Mouse (Mus musculus): ENCODE data around the gene Gsn. TPM values are rescaled to one million over a fixed set of nuclear protein-coding genes. Genes with fewer than 3 reads are reported as not detected.

The Gsn gene
- polyA plus RNA-seq, 1 experiment = 282 TPM

GRCm38 (mm10) chr2:35259338-35260080, 3.3 kb downstream of the Gsn start:
- Histone ChIP-seq H3K36me3 (ENCODE audit: control insufficient read depth, insufficient read depth) (peaks cover 5% of the 10 kb centered on the region), H3K4me2 (ENCODE audit: low read depth) (peak overlapping the region; percentile 79), H3K4me3 (peak overlapping the region; percentile 3), H3K79me2 (ENCODE audit: control insufficient read depth, insufficient read depth) (peaks cover 72% of the 10 kb centered on the region), H3ac (ENCODE audit: control insufficient read depth, insufficient read length) (no peak overlapping the region), H3K27me3 (ENCODE audit: control insufficient read depth, insufficient read depth, insufficient read length) (no peaks in the 10 kb centered on the region)
- TF ChIP-seq MYOG (IDR thresholded peaks at IDR 0.05; ENCODE audit: control insufficient read depth in 1 of 3, insufficient read depth in 1 of 3, insufficient read length in 2 of 3, low read depth in 2 of 3) (peak in 2 of 3 experiments; percentile 83 to 87), TCF12 (IDR thresholded peaks at IDR 0.05; ENCODE audit: insufficient read depth, poor library complexity, severe bottlenecking) (peak; percentile 68), MYOD1 (IDR thresholded peaks at IDR 0.05; ENCODE audit: control insufficient read depth in 1 of 3, insufficient read length in 2 of 3, low read depth in 2 of 3) (peak in 2 of 3 experiments; percentile 87 to 90), TCF3 (IDR thresholded peaks at IDR 0.05; ENCODE audit: insufficient read length, low read depth) (no peak)

- no peak overlapping the region for H3K4me3 ChIP-seq
- H3K4me2 ChIP-seq (ENCODE audit: low read depth) = peak overlapping the region; percentile 79
These were observed 4.1 kb downstream of the Gsn start for GRCm38 (mm10) chr2:35260291-35260690.

GRCm38 (mm10) chr2:35264095-35264494, 7.9 kb downstream of the Gsn start:
- peaks cover 72% of the 10 kb centered on the region for H3K79me2 ChIP-seq (ENCODE audit: control insufficient read depth, insufficient read depth)
- peaks cover 5% of the 10 kb centered on the region for H3K36me3 ChIP-seq (ENCODE audit: control insufficient read depth, insufficient read depth)
- TF ChIP-seq USF1 (IDR thresholded peaks at IDR 0.05; ENCODE audit: low read depth) = no peak
- TF ChIP-seq MYOD1 (IDR thresholded peaks at IDR 0.05; ENCODE audit: control insufficient read depth in 1 of 3, insufficient read length in 2 of 3, low read depth in 2 of 3) = no peak
- TF ChIP-seq TCF3 (IDR thresholded peaks at IDR 0.05; ENCODE audit: insufficient read length, low read depth) = no peak
- no peak for TF ChIP-seq MAX (IDR thresholded peaks at IDR 0.05; ENCODE audit: low read depth)
- no peak for TF ChIP-seq E2F4 (IDR thresholded peaks at IDR 0.05; ENCODE audit: insufficient read depth)
- no peak for TF ChIP-seq MYOG (IDR thresholded peaks at IDR 0.05; ENCODE audit: control insufficient read depth in 1 of 3, insufficient read depth in 1 of 3, insufficient read length in 2 of 3, low read depth in 2 of 3)
- no peak for TF ChIP-seq TCF12 (IDR thresholded peaks at IDR 0.05; ENCODE audit: insufficient read depth, poor library complexity, severe bottlenecking)
- no peak for TF ChIP-seq SRF (IDR thresholded peaks at IDR 0.05; ENCODE audit: control insufficient read depth, insufficient read length, low read depth)
- TF ChIP-seq REST (IDR thresholded peaks at IDR 0.05; ENCODE audit: insufficient read depth, insufficient read length) = no peak
- TF ChIP-seq CEBPB (IDR thresholded peaks at IDR 0.05; ENCODE audit: insufficient read depth, poor library complexity, severe bottlenecking) = no peak
- no peak for TF ChIP-seq POLR2AphosphoS2 (IDR thresholded peaks at IDR 0.05; ENCODE audit: insufficient read length, low read depth)
- TF ChIP-seq POLR2A (IDR thresholded peaks at IDR 0.05; ENCODE audit: insufficient read length, low read depth) = no peak
- H3K4me3 ChIP-seq = no peak overlapping the region
- no peak overlapping the region for H3ac ChIP-seq (ENCODE audit: control insufficient read depth, insufficient read length)
- H3K4me2 ChIP-seq (ENCODE audit: low read depth) = no peak overlapping the region
- H3K27me3 ChIP-seq (ENCODE audit: control insufficient read depth, insufficient read depth, insufficient read length) = no peaks in the 10 kb centered on the region

More at GRCm38 (mm10) chr2:35260291-35260690, 4.1 kb downstream of the Gsn start:
- H3K79me2 ChIP-seq (ENCODE audit: control insufficient read depth, insufficient read depth) = peaks cover 79% of the 10 kb centered on the region
- no peak overlapping the region for H3ac ChIP-seq (ENCODE audit: control insufficient read depth, insufficient read length)
- H3K36me3 ChIP-seq (ENCODE audit: control insufficient read depth, insufficient read depth) = peaks cover 5% of the 10 kb centered on the region
- no peaks in the 10 kb centered on the region for H3K27me3 ChIP-seq (ENCODE audit: control insufficient read depth, insufficient read depth, insufficient read length)
- TF ChIP-seq E2F4 (IDR thresholded peaks at IDR 0.05; ENCODE audit: insufficient read depth) (no peak), POLR2A (IDR thresholded peaks at IDR 0.05; ENCODE audit: insufficient read length, low read depth) (no peak), CEBPB (IDR thresholded peaks at IDR 0.05; ENCODE audit: insufficient read depth, poor library complexity, severe bottlenecking) (no peak), USF1 (IDR thresholded peaks at IDR 0.05; ENCODE audit: low read depth) (no peak), SRF (IDR thresholded peaks at IDR 0.05; ENCODE audit: control insufficient read depth, insufficient read length, low read depth) (no peak), MYOG (IDR thresholded peaks at IDR 0.05; ENCODE audit: control insufficient read depth in 1 of 3, insufficient read depth in 1 of 3, insufficient read length in 2 of 3, low read depth in 2 of 3) (no peak), TCF3 (IDR thresholded peaks at IDR 0.05; ENCODE audit: insufficient read length, low read depth) (no peak), MAX (IDR thresholded peaks at IDR 0.05; ENCODE audit: low read depth) (no peak), REST (IDR thresholded peaks at IDR 0.05; ENCODE audit: insufficient read depth, insufficient read length) (no peak), POLR2AphosphoS2 (IDR thresholded peaks at IDR 0.05; ENCODE audit: insufficient read length, low read depth) (no peak), MYOD1 (IDR thresholded peaks at IDR 0.05; ENCODE audit: control insufficient read depth in 1 of 3, insufficient read length in 2 of 3, low read depth in 2 of 3) (no peak), TCF12 (IDR thresholded peaks at IDR 0.05; ENCODE audit: insufficient read depth, poor library complexity, severe bottlenecking) (no peak)

GRCm38 (mm10) chr2:35265296-35265695, 9.1 kb downstream of the Gsn start:
- H3K79me2 ChIP-seq (ENCODE audit: control insufficient read depth, insufficient read depth) = peaks cover 68% of the 10 kb centered on the region
- no peak overlapping the region for H3K4me3 ChIP-seq
- no peak overlapping the region for H3ac ChIP-seq (ENCODE audit: control insufficient read depth, insufficient read length)
- H3K36me3 ChIP-seq (ENCODE audit: control insufficient read depth, insufficient read depth) = peaks cover 5% of the 10 kb centered on the region
- peak overlapping the region; percentile 37 for H3K4me2 ChIP-seq (ENCODE audit: low read depth)
- no peaks in the 10 kb centered on the region for H3K27me3 ChIP-seq (ENCODE audit: control insufficient read depth, insufficient read depth, insufficient read length)
- peak in 2 of 3 experiments; percentile 16 to 40 for TF ChIP-seq MYOD1 (IDR thresholded peaks at IDR 0.05; ENCODE audit: control insufficient read depth in 1 of 3, insufficient read length in 2 of 3, low read depth in 2 of 3)
- TF ChIP-seq REST (IDR thresholded peaks at IDR 0.05; ENCODE audit: insufficient read depth, insufficient read length) = no peak
- TF ChIP-seq MAX (IDR thresholded peaks at IDR 0.05; ENCODE audit: low read depth) = peak; percentile 39
- TF ChIP-seq SRF (IDR thresholded peaks at IDR 0.05; ENCODE audit: control insufficient read depth, insufficient read length, low read depth) = peak; percentile 31

GRCm38 (mm10) chr2:35265775-35266174, 9.6 kb downstream of the Gsn start:
- Histone ChIP-seq H3K4me2 (ENCODE audit: low read depth) (peak overlapping the region; percentile 37), H3K36me3 (ENCODE audit: control insufficient read depth, insufficient read depth) (peaks cover 5% of the 10 kb centered on the region), H3K4me3 (no peak overlapping the region), H3ac (ENCODE audit: control insufficient read depth, insufficient read length) (no peak overlapping the region), H3K79me2 (ENCODE audit: control insufficient read depth, insufficient read depth) (peaks cover 63% of the 10 kb centered on the region), H3K27me3 (ENCODE audit: control insufficient read depth, insufficient read depth, insufficient read length) (no peaks in the 10 kb centered on the region)
- no peak for TF ChIP-seq POLR2AphosphoS2 (IDR thresholded peaks at IDR 0.05; ENCODE audit: insufficient read length, low read depth)
- TF ChIP-seq POLR2A (IDR thresholded peaks at IDR 0.05; ENCODE audit: insufficient read length, low read depth) = no peak
- no peak for TF ChIP-seq SRF (IDR thresholded peaks at IDR 0.05; ENCODE audit: control insufficient read depth, insufficient read length, low read depth)
- TF ChIP-seq TCF3 (IDR thresholded peaks at IDR 0.05; ENCODE audit: insufficient read length, low read depth) = no peak
- TF ChIP-seq REST (IDR thresholded peaks at IDR 0.05; ENCODE audit: insufficient read depth, insufficient read length) = no peak
- no peak for TF ChIP-seq USF1 (IDR thresholded peaks at IDR 0.05; ENCODE audit: low read depth)
- TF ChIP-seq MYOG (IDR thresholded peaks at IDR 0.05; ENCODE audit: control insufficient read depth in 1 of 3, insufficient read depth in 1 of 3, insufficient read length in 2 of 3, low read depth in 2 of 3) = no peak
- no peak for TF ChIP-seq MAX (IDR thresholded peaks at IDR 0.05; ENCODE audit: low read depth)
- no peak for TF ChIP-seq CEBPB (IDR thresholded peaks at IDR 0.05; ENCODE audit: insufficient read depth, poor library complexity, severe bottlenecking)
- TF ChIP-seq MYOD1 (IDR thresholded peaks at IDR 0.05; ENCODE audit: control insufficient read depth in 1 of 3, insufficient read length in 2 of 3, low read depth in 2 of 3) = no peak
- no peak for TF ChIP-seq E2F4 (IDR thresholded peaks at IDR 0.05; ENCODE audit: insufficient read depth)
- TF ChIP-seq TCF12 (IDR thresholded peaks at IDR 0.05; ENCODE audit: insufficient read depth, poor library complexity, severe bottlenecking) = no peak
